Mouse (Mus musculus) spleen, adult 2 months (tissue): Measurements from ENCODE around the gene Mettl11b. TPM values are rescaled to one million over a fixed set of nuclear protein-coding genes. Genes with fewer than 3 reads are reported as not detected.
"Not testable (repeated sequence)": the region's sequence is repeated elsewhere in the genome, so short reads cannot be mapped to it uniquely, and the experiment has no call there.

ENCODE experiments used
- DNase-seq, 2 experiments: peaks; one replicate each; pipeline versions ENCODE4 v3.0.0 to v3.0.0-alpha.2; 2012 to 2021; ENCODE audit warnings: low spot score in 2 of 2, low read depth in 1 of 2
- H3K27ac ChIP-seq: fragments of 200-500 bp; 2 replicates; pipeline ENCODE4 v1.5.1; 2012; ENCODE audit warnings: low read length, inconsistent platforms; ENCODE audit not compliant: insufficient read depth
- H3K27me3 ChIP-seq: fragments of 200-500 bp; 2 replicates; pipeline ENCODE4 v1.6.1; 2012; ENCODE audit warnings: mild to moderate bottlenecking, moderate library complexity, low read length, inconsistent platforms; ENCODE audit not compliant: control insufficient read depth, insufficient read depth
- H3K36me3 ChIP-seq: fragments of 200-500 bp; 2 replicates; pipeline ENCODE4 v1.6.1; 2012; ENCODE audit warnings: mild to moderate bottlenecking, low read length, inconsistent platforms; ENCODE audit not compliant: control insufficient read depth, insufficient read depth
- H3K4me1 ChIP-seq: fragments of 200-500 bp; 2 replicates; pipeline ENCODE4 v1.6.1; 2011; ENCODE audit warnings: inconsistent platforms; ENCODE audit not compliant: control insufficient read depth, insufficient read depth, insufficient read length
- H3K4me3 ChIP-seq: fragments of 200-500 bp; 2 replicates; pipeline ENCODE4 v1.5.1; 2011; ENCODE audit warnings: mild to moderate bottlenecking, inconsistent platforms; ENCODE audit not compliant: insufficient read depth, insufficient read length; ENCODE audit errors: extremely low read depth
- CTCF ChIP-seq: fragments of 200-500 bp; IDR thresholded peaks from 2 replicates; pipeline ENCODE4 v1.5.1; 2011; ENCODE audit warnings: mild to moderate bottlenecking, inconsistent platforms; ENCODE audit not compliant: insufficient read depth, insufficient read length, insufficient replicate concordance; ENCODE audit errors: extremely low read depth
- POLR2A ChIP-seq: fragments of 200-500 bp; IDR thresholded peaks from 2 replicates; pipeline ENCODE4 v1.6.1; 2011; ENCODE audit warnings: low read depth, low read length, inconsistent platforms
- WGBS: fragments of 180-500 bp; shearing (Covaris S2); methylation state at CpG from one replicate; pipeline ENCODE4 v1.1.7; 2018; 5-methylcytosine and 5-hydroxymethylcytosine counted together
- polyA plus RNA-seq: library from polyadenylated mRNA; depleted of rRNA; stranded (reverse); fragments of >200 nt; gene quantifications from 2 replicates; pipeline ENCODE4 v1.2.3, GENCODE M21; 2012; rRNA removed

Mettl11b gene
- polyA plus RNA-seq, result not detected in 2 replicates

- H3K4me1 ChIP-seq, result no peaks in the 10 kb centered on the region
- H3K4me3 ChIP-seq, result no peak within 1 kb of the TSS
- no peak for DNase-seq
- TF ChIP-seq CTCF, result no peak
- H3K27ac ChIP-seq, result no peak within 1 kb of the TSS
- H3K36me3 ChIP-seq, result no peaks in the 10 kb centered on the region
- WGBS, result 83% methylated on average over 9 of the region's 9 CpGs
- H3K27me3 ChIP-seq, result no peaks in the 10 kb centered on the region
These were observed at the start of gene Mettl11b for GRCm38 (mm10) chr1:163725106-163725759. TSS of gene Mettl11b (minus strand) at chr1:163725232.

GRCm38 (mm10) chr1:163757462-163758207 lies 32.6 kb upstream of the Mettl11b start:
- Histone ChIP-seq H3K27ac (no peak overlapping the region), H3K4me1 (no peaks in the 10 kb centered on the region), H3K4me3 (no peak overlapping the region), H3K27me3 (no peaks in the 10 kb centered on the region), H3K36me3 (no peaks in the 10 kb centered on the region)
- WGBS, result 80% methylated on average over 10 of the region's 10 CpGs
- no peak for DNase-seq
- TF ChIP-seq CTCF (no peak), POLR2A (no peak)

- no peak for DNase-seq
- no peaks in the 10 kb centered on the region for H3K36me3 ChIP-seq
- H3K4me3 ChIP-seq, result no peak overlapping the region
- no peaks in the 10 kb centered on the region for H3K4me1 ChIP-seq
- no peak overlapping the region for H3K27ac ChIP-seq
- H3K27me3 ChIP-seq, result no peaks in the 10 kb centered on the region
- no peak for TF ChIP-seq CTCF
- 64% methylated on average over 4 of the region's 4 CpGs for whole genome bisulfite sequencing
These were observed 26.4 kb upstream of the Mettl11b start for GRCm38 (mm10) chr1:163751360-163751992.

GRCm38 (mm10) chr1:163737239-163737533 lies 12.2 kb upstream of the Mettl11b start:
- Histone ChIP-seq H3K4me3 (no peak overlapping the region), H3K27ac (no peak overlapping the region), H3K36me3 (no peaks in the 10 kb centered on the region), H3K4me1 (no peaks in the 10 kb centered on the region), H3K27me3 (no peaks in the 10 kb centered on the region)
- no peak for DNase-seq
- TF ChIP-seq CTCF (no peak), POLR2A (no peak)
- WGBS, result 73% methylated on average over 1 of the region's 1 CpGs

GRCm38 (mm10) chr1:163736441-163737238 lies 11.6 kb upstream of the Mettl11b start:
- 74% methylated on average over 10 of the region's 10 CpGs for WGBS
- DNase-seq, result no peak
- TF ChIP-seq POLR2A, result no peak
- no peak for TF ChIP-seq CTCF
- Histone ChIP-seq H3K27me3 (no peaks in the 10 kb centered on the region), H3K36me3 (no peaks in the 10 kb centered on the region), H3K4me3 (no peak overlapping the region), H3K4me1 (no peaks in the 10 kb centered on the region), H3K27ac (no peak overlapping the region)

GRCm38 (mm10) chr1:163731166-163731565 lies 6.1 kb upstream of the Mettl11b start:
- H3K27me3 ChIP-seq, H3K4me3 ChIP-seq, H3K27ac ChIP-seq, H3K4me1 ChIP-seq, H3K36me3 ChIP-seq, DNase-seq: not testable (repeated sequence)
- 90% methylated on average over 10 of the region's 10 CpGs for WGBS
